Mouse (Mus musculus) MEL (cell line): ENCODE measurements at regions not wholly inside any gene's neighbourhood (a gene's known extent, or its start where the extent isn't known, plus 50 kb on each side); places are given as distances from the start of the nearest gene placed in this dataset.

ENCODE experiments used
- DNase-seq: peaks from one replicate; pipeline ENCODE4 v3.0.0; 2011; ENCODE audit warnings: low read depth, low spot score
- H3K27ac ChIP-seq: 2 replicates; pipeline ENCODE4 v1.5.1; 2012; ENCODE audit warnings: low read depth, mild to moderate bottlenecking, control low read depth, low read length, moderate library complexity; ENCODE audit not compliant: control insufficient read depth
- H3K27me3 ChIP-seq, 2 experiments: fragments of 150-350 bp in 1 of 2; sonication (generic) in 1 of 2; 2 replicates each; pipeline ENCODE4 v1.6.1; 2012; ENCODE audit warnings: low read length in 2 of 2, mild to moderate bottlenecking in 2 of 2, improper control_type of control experiment in 1 of 2, moderate library complexity in 1 of 2; ENCODE audit not compliant: insufficient read depth in 2 of 2, control insufficient read depth in 1 of 2
- H3K36me3 ChIP-seq, 2 experiments: 2 replicates each; pipeline ENCODE4 v1.6.1; 2012 to 2014; ENCODE audit warnings: low read length in 2 of 2, improper control_type of control experiment in 1 of 2, inconsistent platforms in 1 of 2, mild to moderate bottlenecking in 1 of 2; ENCODE audit not compliant: insufficient read depth in 2 of 2, control insufficient read depth in 1 of 2
- H3K4me1 ChIP-seq, 2 experiments: fragments of 150-350 bp in 1 of 2; sonication (generic) in 1 of 2; 2 replicates each; pipeline ENCODE4 v1.6.1; 2012; ENCODE audit warnings: low read length in 2 of 2, improper control_type of control experiment in 1 of 2, mild to moderate bottlenecking in 1 of 2; ENCODE audit not compliant: insufficient read depth in 2 of 2, control insufficient read depth in 1 of 2
- H3K4me3 ChIP-seq, 2 experiments: fragments of 150-350 bp in 1 of 2; sonication (generic) in 1 of 2; 2 replicates each; pipeline ENCODE4 v1.5.1; 2012; ENCODE audit warnings: low read depth in 2 of 2, low read length in 2 of 2, mild to moderate bottlenecking in 2 of 2, moderate library complexity in 2 of 2, control low read depth in 1 of 2, improper control_type of control experiment in 1 of 2; ENCODE audit not compliant: control insufficient read depth in 1 of 2, insufficient read depth in 1 of 2
- H3K79me2 ChIP-seq: 2 replicates; pipeline ENCODE4 v1.6.1; 2012; ENCODE audit warnings: mild to moderate bottlenecking, low read length, moderate library complexity; ENCODE audit not compliant: control insufficient read depth, poor library complexity, insufficient read depth
- H3K9ac ChIP-seq: 2 replicates; pipeline ENCODE4 v1.6.1; 2012; ENCODE audit warnings: low read depth, mild to moderate bottlenecking, control low read depth, low read length, moderate library complexity; ENCODE audit not compliant: control insufficient read depth, poor library complexity, severe bottlenecking
- H3K9me3 ChIP-seq: fragments of 150-350 bp; sonication (generic); replicated peaks from 2 replicates; pipeline ENCODE4 v1.6.1; 2012; ENCODE audit warnings: mild to moderate bottlenecking, low read length, improper control_type of control experiment, moderate library complexity; ENCODE audit not compliant: insufficient read depth
- CHD1 ChIP-seq: IDR thresholded peaks from 2 replicates; pipeline ENCODE4 v1.6.1; 2012; ENCODE audit warnings: low read depth, mild to moderate bottlenecking, inconsistent platforms, low read length, improper control_type of control experiment
- CHD2 ChIP-seq: IDR thresholded peaks from 2 replicates; pipeline ENCODE4 v1.6.1; 2011; ENCODE audit warnings: low read length, improper control_type of control experiment
- CTCF ChIP-seq, 3 experiments: IDR thresholded peaks in 2 of 3; conservative IDR thresholded peaks in 1 of 3; 2 replicates each; pipeline ENCODE4 v1.5.1; 2011 to 2012; ENCODE audit warnings: low read length in 3 of 3, low read depth in 2 of 3, mild to moderate bottlenecking in 2 of 3, improper control_type of control experiment in 1 of 3, inconsistent platforms in 1 of 3, mixed read lengths in 1 of 3, moderate library complexity in 1 of 3; ENCODE audit not compliant: control insufficient read depth in 1 of 3, insufficient read depth in 1 of 3, poor library complexity in 1 of 3, severe bottlenecking in 1 of 3
- ELF1 ChIP-seq: IDR thresholded peaks from 2 replicates; pipeline ENCODE4 v1.6.1; 2014; ENCODE audit warnings: low read depth, mild to moderate bottlenecking, inconsistent platforms, low read length, improper control_type of control experiment, moderate library complexity
- EP300 ChIP-seq, 2 experiments: IDR thresholded peaks; 2 replicates each; pipeline ENCODE4 v1.6.1; 2011; ENCODE audit warnings: improper control_type of control experiment in 2 of 2, low read length in 2 of 2, low read depth in 1 of 2, mild to moderate bottlenecking in 1 of 2
- GABPA ChIP-seq: IDR thresholded peaks from 2 replicates; pipeline ENCODE4 v1.6.1; 2012; ENCODE audit warnings: low read depth, mild to moderate bottlenecking, inconsistent platforms, low read length, improper control_type of control experiment, moderate library complexity
- GATA1 ChIP-seq: IDR thresholded peaks from 2 replicates; pipeline ENCODE4 v1.6.1; 2011; ENCODE audit warnings: low read depth, low read length, improper control_type of control experiment
- HCFC1 ChIP-seq: IDR thresholded peaks from 2 replicates; pipeline ENCODE4 v1.6.1; 2012; ENCODE audit warnings: low read depth, mild to moderate bottlenecking, inconsistent platforms, low read length, improper control_type of control experiment, moderate library complexity
- MAFK ChIP-seq: IDR thresholded peaks from 2 replicates; pipeline ENCODE4 v1.6.1; 2011; ENCODE audit warnings: low read depth, mild to moderate bottlenecking, low read length, improper control_type of control experiment, borderline replicate concordance
- MAX ChIP-seq: IDR thresholded peaks from 2 replicates; pipeline ENCODE4 v1.6.1; 2011; ENCODE audit warnings: low read length, improper control_type of control experiment
- MAZ ChIP-seq: IDR thresholded peaks from 2 replicates; pipeline ENCODE4 v1.6.1; 2012; ENCODE audit warnings: low read depth, mild to moderate bottlenecking, inconsistent platforms, low read length, improper control_type of control experiment
- MEF2A ChIP-seq: IDR thresholded peaks from 2 replicates; pipeline ENCODE4 v1.6.1; 2014; ENCODE audit warnings: low read depth, mild to moderate bottlenecking, inconsistent platforms, low read length, improper control_type of control experiment; ENCODE audit not compliant: poor library complexity, insufficient replicate concordance, severe bottlenecking; ENCODE audit errors: extremely low read depth
- MYC ChIP-seq: IDR thresholded peaks from 2 replicates; pipeline ENCODE4 v1.6.1; 2011; ENCODE audit warnings: low read depth, mild to moderate bottlenecking, low read length, improper control_type of control experiment, moderate library complexity
- NELFE ChIP-seq: IDR thresholded peaks from 2 replicates; pipeline ENCODE4 v1.6.1; 2011; ENCODE audit warnings: low read depth, low read length, improper control_type of control experiment
- NRF1 ChIP-seq: IDR thresholded peaks from 2 replicates; pipeline ENCODE4 v1.6.1; 2014; ENCODE audit warnings: low read depth, mild to moderate bottlenecking, inconsistent platforms, low read length, improper control_type of control experiment, moderate library complexity; ENCODE audit not compliant: poor library complexity, insufficient read depth, severe bottlenecking
- POLR2AphosphoS5 ChIP-seq: IDR thresholded peaks from 2 replicates; pipeline ENCODE4 v1.6.1; 2012; ENCODE audit warnings: low read depth, borderline replicate concordance, mild to moderate bottlenecking, inconsistent platforms, low read length, moderate library complexity, mixed read lengths
- RAD21 ChIP-seq: IDR thresholded peaks from 2 replicates; pipeline ENCODE4 v1.6.1; 2011; ENCODE audit warnings: mild to moderate bottlenecking, low read depth, low read length, improper control_type of control experiment
- RCOR1 ChIP-seq: IDR thresholded peaks from 2 replicates; pipeline ENCODE4 v1.6.1; 2012; ENCODE audit warnings: low read depth, mild to moderate bottlenecking, inconsistent platforms, low read length, improper control_type of control experiment
- SIN3A ChIP-seq: IDR thresholded peaks from 2 replicates; pipeline ENCODE4 v1.6.1; 2012; ENCODE audit warnings: low read length, improper control_type of control experiment, inconsistent platforms
- TAL1 ChIP-seq: IDR thresholded peaks from 2 replicates; pipeline ENCODE4 v1.6.1; 2012; ENCODE audit warnings: mild to moderate bottlenecking, inconsistent platforms, low read length, moderate library complexity, mixed read lengths
- TBP ChIP-seq: IDR thresholded peaks from 2 replicates; pipeline ENCODE4 v1.8.0; 2011; ENCODE audit warnings: low read depth, low read length, improper control_type of control experiment
- UBTF ChIP-seq: IDR thresholded peaks from 2 replicates; pipeline ENCODE4 v1.6.1; 2012; ENCODE audit warnings: low read depth, mild to moderate bottlenecking, inconsistent platforms, low read length, improper control_type of control experiment, moderate library complexity, borderline replicate concordance; ENCODE audit not compliant: insufficient read depth
- USF1 ChIP-seq: IDR thresholded peaks from 2 replicates; pipeline ENCODE4 v1.6.1; 2014; ENCODE audit warnings: low read depth, mild to moderate bottlenecking, inconsistent platforms, low read length, improper control_type of control experiment, moderate library complexity
- ZC3H11A ChIP-seq: IDR thresholded peaks from 2 replicates; pipeline ENCODE4 v1.6.1; 2012; ENCODE audit warnings: low read depth, mild to moderate bottlenecking, inconsistent platforms, low read length, improper control_type of control experiment
- ZKSCAN1 ChIP-seq: IDR thresholded peaks from 2 replicates; pipeline ENCODE4 v1.6.1; 2012; ENCODE audit warnings: low read depth, mild to moderate bottlenecking, inconsistent platforms, low read length, improper control_type of control experiment, moderate library complexity
- ZMIZ1 ChIP-seq: IDR thresholded peaks from 2 replicates; pipeline ENCODE4 v1.6.1; 2012; ENCODE audit warnings: low read depth, mild to moderate bottlenecking, inconsistent platforms, low read length, improper control_type of control experiment, moderate library complexity
- ZNF384 ChIP-seq: IDR thresholded peaks from 2 replicates; pipeline ENCODE4 v1.6.1; 2012; ENCODE audit warnings: low read depth, mild to moderate bottlenecking, inconsistent platforms, low read length, improper control_type of control experiment

GRCm38 (mm10) chr16:85743022-85743421 is 59.9 kb downstream of the Adamts1 start:
- no peak for DNase-seq
- Histone ChIP-seq H3K36me3 (no peaks in the 10 kb centered on the region), H3K4me3 (no peak overlapping the region), H3K79me2 (no peaks in the 10 kb centered on the region), H3K9ac (no peak overlapping the region), H3K9me3 (no peaks in the 10 kb centered on the region), H3K27ac (no peak overlapping the region)
- no peak for TF ChIP-seq CHD1
- TF ChIP-seq NELFE, result no peak
- TF ChIP-seq RAD21, result no peak
- TF ChIP-seq CHD2, result no peak
- no peak for TF ChIP-seq ZNF384
- TF ChIP-seq MAX, result no peak
- no peak for TF ChIP-seq MYC
- TF ChIP-seq, all 39 proteins: peak for 0
- Histone ChIP-seq H3K27me3 (no peaks in the 10 kb centered on the region), H3K4me1 (no peaks in the 10 kb centered on the region)

DNA sequence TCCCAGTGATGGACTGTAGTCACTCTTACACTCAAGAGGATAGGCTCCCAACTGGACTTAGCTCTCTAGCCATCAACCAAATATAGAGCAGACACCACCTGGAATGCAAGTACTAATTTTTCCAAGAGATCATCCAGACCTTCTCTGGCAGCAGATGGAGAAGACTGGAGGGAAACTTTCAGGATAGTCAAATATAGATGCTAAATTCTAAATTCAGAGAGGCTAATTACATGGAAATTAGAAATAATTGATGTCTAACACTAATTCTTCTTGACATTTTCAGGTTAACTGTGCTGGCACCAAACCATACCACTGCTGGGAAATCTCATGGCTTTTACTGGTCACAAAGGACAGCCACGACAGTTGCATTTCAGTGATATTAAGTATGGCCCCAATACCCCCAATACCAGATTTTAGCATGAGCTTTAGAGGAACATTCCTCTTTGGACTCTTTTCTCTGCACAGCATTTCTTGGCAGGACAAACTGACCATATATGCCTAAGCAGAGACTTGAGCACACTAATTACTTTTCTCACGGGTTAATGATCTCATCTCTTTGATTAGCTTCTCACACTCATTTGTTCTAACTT is 64.2 kb downstream of the Adamts1 start:
- Histone ChIP-seq H3K79me2 (no peaks in the 10 kb centered on the region), H3K9ac (no peak overlapping the region), H3K4me1 (no peaks in the 10 kb centered on the region), H3K4me3 (no peak overlapping the region), H3K27ac (no peak overlapping the region), H3K27me3 (no peaks in the 10 kb centered on the region), H3K36me3 (no peaks in the 10 kb centered on the region), H3K9me3 (no peaks in the 10 kb centered on the region)
- no peak for DNase-seq
- no peak for TF ChIP-seq MEF2A
- TF ChIP-seq MAZ, result no peak
- no peak for TF ChIP-seq SIN3A
- no peak for TF ChIP-seq ZC3H11A
- no peak for TF ChIP-seq ZKSCAN1
- no peak for TF ChIP-seq ZNF384
- no peak for TF ChIP-seq MAFK
- TF ChIP-seq HCFC1, result no peak
- no peak for TF ChIP-seq RCOR1

DNA sequence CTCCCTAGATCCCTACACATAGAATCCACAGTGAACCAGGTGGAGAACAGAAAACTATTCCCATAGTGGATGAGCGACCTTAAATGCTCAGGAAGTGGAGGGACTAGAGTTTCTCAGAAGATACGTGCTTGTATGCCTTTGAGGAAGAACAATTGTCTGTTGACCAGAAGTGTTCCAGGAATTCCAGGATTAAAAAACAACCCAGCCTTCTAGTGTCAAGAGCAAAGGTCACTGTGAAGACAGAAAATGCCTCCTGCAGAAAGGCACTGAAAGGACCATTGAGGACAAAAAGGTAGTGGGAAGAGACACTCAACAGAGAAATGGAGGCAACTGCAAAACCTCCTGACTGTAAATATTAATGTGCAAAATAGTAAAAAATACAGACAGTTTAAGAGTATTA is 74.9 kb downstream of the Adamts1 start:
- no peaks in the 10 kb centered on the region for H3K79me2 ChIP-seq
- no peaks in the 10 kb centered on the region for H3K9me3 ChIP-seq
- no peak for DNase-seq
- no peak overlapping the region for H3K27ac ChIP-seq
- H3K4me3 ChIP-seq, result no peak overlapping the region
- H3K36me3 ChIP-seq, result no peaks in the 10 kb centered on the region
- H3K9ac ChIP-seq, result no peak overlapping the region
- no peaks in the 10 kb centered on the region for H3K27me3 ChIP-seq
- no peaks in the 10 kb centered on the region for H3K4me1 ChIP-seq
- TF ChIP-seq USF1 (no peak), ELF1 (no peak), CTCF (IDR thresholded peaks at IDR 0.05 in 2 of 3, conservative IDR thresholded peaks at IDR 0.05 in 1 of 3; ENCODE audit: control insufficient read depth in 1 of 3, insufficient read depth in 1 of 3, low read depth in 2 of 3, low read length in 3 of 3, poor library complexity in 1 of 3, severe bottlenecking in 1 of 3) (no peak), NRF1 (no peak), UBTF (no peak), GABPA (no peak), TBP (no peak), ZMIZ1 (no peak), MAX (no peak), TAL1 (no peak), HCFC1 (no peak), MAFK (no peak), GATA1 (no peak), POLR2AphosphoS5 (no peak), EP300 (IDR thresholded peaks at IDR 0.05; ENCODE audit: low read depth in 1 of 2, low read length in 2 of 2) (no peak)
